Mouse (Mus musculus) liver, adult 2 months (tissue): ENCODE results near the gene Treh. TPM values are rescaled to one million over a fixed set of nuclear protein-coding genes. Genes with fewer than 3 reads are reported as not detected.
"Not testable (repeated sequence)": the region's sequence is repeated elsewhere in the genome, so short reads cannot be mapped to it uniquely, and the experiment has no call there.

Experiments
- DNase-seq: peaks from one replicate; pipeline ENCODE4 v3.0.0-alpha.2; 2011; ENCODE audit warnings: low read depth, low spot score; ENCODE audit errors: extremely low read depth
- H3K27ac ChIP-seq: fragments of 200-500 bp; replicated peaks from 2 replicates; pipeline ENCODE4 v1.5.1; 2012; ENCODE audit warnings: low read depth, mild to moderate bottlenecking, control low read depth, inconsistent platforms, low read length; ENCODE audit not compliant: insufficient read depth
- H3K27me3 ChIP-seq: fragments of 200-500 bp; 2 replicates; pipeline ENCODE4 v1.6.1; 2012; ENCODE audit warnings: mild to moderate bottlenecking, moderate library complexity, low read length, inconsistent platforms; ENCODE audit not compliant: control insufficient read depth, insufficient read depth
- H3K36me3 ChIP-seq: fragments of 200-500 bp; 2 replicates; pipeline ENCODE4 v1.6.1; 2012; ENCODE audit warnings: low read length, inconsistent platforms; ENCODE audit not compliant: control insufficient read depth, insufficient read depth
- H3K4me1 ChIP-seq: fragments of 200-500 bp; 2 replicates; pipeline ENCODE4 v1.6.1; 2011; ENCODE audit warnings: low read length; ENCODE audit not compliant: control insufficient read depth, insufficient read depth
- H3K4me3 ChIP-seq: fragments of 200-500 bp; 2 replicates; pipeline ENCODE4 v1.5.1; 2011; ENCODE audit warnings: low read depth, mild to moderate bottlenecking, control low read depth, low read length, moderate library complexity; ENCODE audit not compliant: insufficient read depth
- H3K79me2 ChIP-seq: fragments of 200-500 bp; 2 replicates; pipeline ENCODE4 v1.6.1; 2012; ENCODE audit warnings: inconsistent platforms, mild to moderate bottlenecking, low read length, moderate library complexity; ENCODE audit not compliant: control insufficient read depth, insufficient read depth
- H3K9ac ChIP-seq: fragments of 200-500 bp; 2 replicates; pipeline ENCODE4 v1.6.1; 2012; ENCODE audit warnings: low read depth, mild to moderate bottlenecking, control low read depth, inconsistent platforms, low read length
- CTCF ChIP-seq: fragments of 200-500 bp; IDR thresholded peaks from 2 replicates; pipeline ENCODE4 v1.5.1; 2011; ENCODE audit warnings: low read depth, low read length, control low read depth
- POLR2A ChIP-seq: fragments of 200-500 bp; IDR thresholded peaks from 2 replicates; pipeline ENCODE4 v1.6.1; 2011; ENCODE audit warnings: low read length, control low read depth; ENCODE audit not compliant: insufficient read depth; ENCODE audit errors: extremely low read depth
- WGBS: fragments of 180-500 bp; shearing (Covaris S2); methylation state at CpG from one replicate; pipeline ENCODE4 v1.1.7; 2018; 5-methylcytosine and 5-hydroxymethylcytosine counted together
- polyA plus RNA-seq: library from polyadenylated mRNA; depleted of rRNA; stranded (reverse); fragments of >200 nt; gene quantifications from 2 replicates; pipeline ENCODE4 v1.2.3, GENCODE M21; 2012; rRNA removed
- total RNA-seq: library from RNA; depleted of rRNA; stranded (reverse); fragments of >200 nt; gene quantifications from 2 replicates; pipeline ENCODE4 v1.2.3, GENCODE M21; 2014; rRNA removed

Gene Treh
- total RNA-seq (0.34 and 0.37 TPM in 2 replicates), polyA plus RNA-seq (0.15 and 0.17 TPM in 2 replicates)

DNA sequence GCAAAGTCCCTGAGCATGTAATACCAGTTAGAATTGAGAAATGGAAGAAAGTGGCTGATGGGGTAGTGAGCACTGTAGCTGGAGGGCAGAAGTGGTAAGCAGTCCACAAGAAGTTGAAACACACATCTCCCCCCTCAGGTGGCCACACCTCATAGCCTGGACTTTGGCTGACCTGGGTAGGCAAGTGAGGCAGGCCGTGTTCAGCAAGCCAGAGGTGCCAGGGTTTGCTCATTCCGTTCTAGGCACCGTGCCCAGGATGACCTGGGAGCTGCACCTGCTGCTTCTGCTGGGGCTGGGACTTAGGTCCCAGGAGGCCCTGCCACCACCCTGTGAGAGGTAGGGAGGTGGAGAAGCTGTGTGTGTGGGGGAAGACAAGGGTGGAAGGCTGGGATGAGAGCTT is at the start of gene Treh:
Treh (plus strand) TSS at position 229 of the 400 bp plus-strand sequence.
- H3K4me1 ChIP-seq: peaks cover 24% of the 10 kb centered on the region
- H3K36me3 ChIP-seq: no peaks in the 10 kb centered on the region
- WGBS: 14% methylated on average over 3 of the region's 3 CpGs
- no peak for TF ChIP-seq POLR2A
- no peak for TF ChIP-seq CTCF
- H3K27me3 ChIP-seq: no peaks in the 10 kb centered on the region
- H3K79me2 ChIP-seq: no peaks in the 10 kb centered on the region
- DNase-seq: peak; percentile 92
- peak within 1 kb of the TSS; percentile 46 for H3K9ac ChIP-seq
- peak within 1 kb of the TSS; percentile 97 for H3K27ac ChIP-seq
- peak within 1 kb of the TSS; percentile 32; the same call in 1 of the 2 replicates for H3K4me3 ChIP-seq

- no peak for DNase-seq
- WGBS: 34% methylated on average over 5 of the region's 5 CpGs
- Histone ChIP-seq H3K27me3 (no peaks in the 10 kb centered on the region), H3K79me2 (peaks cover 7% of the 10 kb centered on the region; the same call in 1 of the 2 replicates), H3K4me1 (peaks cover 1% of the 10 kb centered on the region; the same call in 1 of the 2 replicates), H3K27ac (no peak overlapping the region), H3K36me3 (peaks cover 62% of the 10 kb centered on the region), H3K9ac (no peak overlapping the region), H3K4me3 (no peak overlapping the region)
- no peak for TF ChIP-seq CTCF
- no peak for TF ChIP-seq POLR2A
These were observed 48.6 kb upstream of the Treh start for GRCm38 (mm10) chr9:44624390-44624789.

GRCm38 (mm10) chr9:44626268-44626667 is 46.8 kb upstream of the Treh start:
- TF ChIP-seq POLR2A (no peak), CTCF (no peak)

DNA sequence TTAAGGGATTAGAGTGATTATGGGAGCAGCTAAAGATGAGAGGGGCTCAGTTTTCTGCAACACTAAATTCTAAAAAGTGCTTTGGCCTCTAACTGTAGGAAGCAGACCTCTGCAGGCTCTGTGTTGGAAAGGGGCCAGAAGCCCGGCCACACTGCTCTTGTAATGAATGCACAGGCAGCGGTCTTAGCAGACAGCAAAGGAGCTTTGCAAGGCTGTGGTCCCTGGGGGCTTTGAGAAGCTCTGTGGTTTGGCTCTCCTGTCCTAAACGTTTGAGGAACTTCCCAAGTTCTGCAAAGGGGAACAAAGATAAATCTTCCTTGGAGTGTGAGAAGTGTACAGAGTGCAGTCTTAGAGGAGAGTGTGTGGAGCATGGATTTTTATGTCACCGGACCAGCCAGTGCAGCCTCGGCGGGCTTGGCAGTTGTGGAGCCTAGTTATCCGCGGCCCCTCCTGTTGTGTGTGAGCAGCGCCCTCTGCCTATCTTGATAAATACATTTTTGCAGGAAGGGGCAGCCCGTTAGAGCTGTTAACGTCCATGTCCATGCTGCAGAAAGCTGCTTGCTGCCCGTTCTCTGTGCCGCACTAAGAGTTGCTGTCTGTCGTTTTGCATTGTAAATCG is 35.4 kb upstream of the Treh start:
- H3K27ac ChIP-seq: no peak overlapping the region
- no peak overlapping the region for H3K4me3 ChIP-seq
- no peak overlapping the region for H3K9ac ChIP-seq
- DNase-seq: no peak
- H3K27me3 ChIP-seq: no peaks in the 10 kb centered on the region
- peaks cover 7% of the 10 kb centered on the region for H3K4me1 ChIP-seq
- TF ChIP-seq CTCF (no peak), POLR2A (no peak)
- WGBS: 84% methylated on average over 15 of the region's 15 CpGs
- no peaks in the 10 kb centered on the region; the same call in 1 of the 2 replicates for H3K79me2 ChIP-seq
- H3K36me3 ChIP-seq: peaks cover 53% of the 10 kb centered on the region

More at GRCm38 (mm10) chr9:44626268-44626667, 46.8 kb upstream of the Treh start:
- H3K4me1 ChIP-seq: no peaks in the 10 kb centered on the region
- H3K27me3 ChIP-seq: no peaks in the 10 kb centered on the region
- DNase-seq: no peak
- H3K4me3 ChIP-seq: no peak overlapping the region
- WGBS: 87% methylated on average over 5 of the region's 5 CpGs
- peaks cover under 1% of the 10 kb centered on the region; the same call in 1 of the 2 replicates for H3K79me2 ChIP-seq
- no peak overlapping the region for H3K9ac ChIP-seq
- no peak overlapping the region for H3K27ac ChIP-seq
- H3K36me3 ChIP-seq: peaks cover 65% of the 10 kb centered on the region

DNA sequence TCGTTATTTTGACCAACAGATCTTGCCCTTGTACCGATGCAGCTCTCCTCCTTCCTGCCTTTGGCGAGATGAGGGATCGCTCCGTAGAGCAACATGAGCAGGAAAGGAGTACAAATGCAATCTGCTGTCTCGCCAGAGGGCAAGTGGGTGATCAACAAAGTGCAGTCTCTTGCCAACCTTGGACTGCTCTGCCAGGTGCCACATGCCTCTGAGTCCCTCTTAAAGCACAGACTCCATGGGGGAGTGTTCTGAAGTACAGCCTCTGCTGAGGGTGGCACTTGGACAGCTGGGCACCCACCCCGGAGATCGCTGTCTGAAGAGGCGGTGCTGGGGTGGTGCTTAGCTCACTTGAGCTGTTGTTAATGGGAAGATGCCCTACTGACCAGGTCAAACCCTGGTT is 34.3 kb upstream of the Treh start:
- H3K27me3 ChIP-seq, H3K79me2 ChIP-seq, H3K4me3 ChIP-seq, H3K4me1 ChIP-seq, H3K9ac ChIP-seq, H3K27ac ChIP-seq: not testable (repeated sequence)
- WGBS: 37% methylated on average over 9 of the region's 9 CpGs
- peak; percentile 66 for DNase-seq
- H3K36me3 ChIP-seq: peaks cover 43% of the 10 kb centered on the region

DNA sequence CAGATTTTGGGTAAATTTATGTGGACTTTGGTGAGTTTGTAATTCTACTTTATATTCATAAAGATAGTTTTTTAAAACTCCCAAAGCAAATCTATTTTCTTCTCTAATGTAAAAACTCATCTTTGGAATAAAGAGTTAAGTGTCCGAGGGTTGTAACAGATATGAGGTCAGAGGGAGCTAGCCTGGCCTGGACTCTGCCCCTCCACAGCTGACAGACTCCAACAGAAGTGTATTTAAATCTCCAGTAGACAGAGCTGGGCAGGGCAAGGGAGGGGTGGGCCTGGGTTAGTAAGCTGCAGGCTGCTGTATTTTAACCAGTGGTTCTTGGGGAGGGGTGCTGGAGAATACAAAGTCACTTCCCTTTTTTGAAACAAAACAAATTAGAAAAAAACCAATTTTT is 33.0 kb upstream of the Treh start:
- not testable (repeated sequence) for H3K4me3 ChIP-seq, H3K9ac ChIP-seq, H3K4me1 ChIP-seq, H3K27me3 ChIP-seq, H3K27ac ChIP-seq, H3K79me2 ChIP-seq
- WGBS: 11% methylated on average over 1 of the region's 1 CpGs
- H3K36me3 ChIP-seq: peaks cover 31% of the 10 kb centered on the region
- DNase-seq: peak; percentile 63
